Mouse (Mus musculus) liver, adult 2 months (tissue): Measurements from ENCODE around the gene Ttc8. TPM values are rescaled to one million over a fixed set of nuclear protein-coding genes. Genes with fewer than 3 reads are reported as not detected.
A peak's percentile ranks its signal among the peaks of the same experiment; 100 is the strongest.

ENCODE experiments used
- DNase-seq: peaks from one replicate; pipeline ENCODE4 v3.0.0-alpha.2; 2011; ENCODE audit warnings: low read depth, low spot score; ENCODE audit errors: extremely low read depth
- H3K27ac ChIP-seq: fragments of 200-500 bp; replicated peaks from 2 replicates; pipeline ENCODE4 v1.5.1; 2012; ENCODE audit warnings: low read depth, mild to moderate bottlenecking, control low read depth, inconsistent platforms, low read length; ENCODE audit not compliant: insufficient read depth
- H3K27me3 ChIP-seq: fragments of 200-500 bp; 2 replicates; pipeline ENCODE4 v1.6.1; 2012; ENCODE audit warnings: mild to moderate bottlenecking, moderate library complexity, low read length, inconsistent platforms; ENCODE audit not compliant: control insufficient read depth, insufficient read depth
- H3K36me3 ChIP-seq: fragments of 200-500 bp; 2 replicates; pipeline ENCODE4 v1.6.1; 2012; ENCODE audit warnings: low read length, inconsistent platforms; ENCODE audit not compliant: control insufficient read depth, insufficient read depth
- H3K4me1 ChIP-seq: fragments of 200-500 bp; 2 replicates; pipeline ENCODE4 v1.6.1; 2011; ENCODE audit warnings: low read length; ENCODE audit not compliant: control insufficient read depth, insufficient read depth
- H3K4me3 ChIP-seq: fragments of 200-500 bp; 2 replicates; pipeline ENCODE4 v1.5.1; 2011; ENCODE audit warnings: low read depth, mild to moderate bottlenecking, control low read depth, low read length, moderate library complexity; ENCODE audit not compliant: insufficient read depth
- H3K79me2 ChIP-seq: fragments of 200-500 bp; 2 replicates; pipeline ENCODE4 v1.6.1; 2012; ENCODE audit warnings: inconsistent platforms, mild to moderate bottlenecking, low read length, moderate library complexity; ENCODE audit not compliant: control insufficient read depth, insufficient read depth
- H3K9ac ChIP-seq: fragments of 200-500 bp; 2 replicates; pipeline ENCODE4 v1.6.1; 2012; ENCODE audit warnings: low read depth, mild to moderate bottlenecking, control low read depth, inconsistent platforms, low read length
- CTCF ChIP-seq: fragments of 200-500 bp; IDR thresholded peaks from 2 replicates; pipeline ENCODE4 v1.5.1; 2011; ENCODE audit warnings: low read depth, low read length, control low read depth
- POLR2A ChIP-seq: fragments of 200-500 bp; IDR thresholded peaks from 2 replicates; pipeline ENCODE4 v1.6.1; 2011; ENCODE audit warnings: low read length, control low read depth; ENCODE audit not compliant: insufficient read depth; ENCODE audit errors: extremely low read depth
- WGBS: fragments of 180-500 bp; shearing (Covaris S2); methylation state at CpG from one replicate; pipeline ENCODE4 v1.1.7; 2018; 5-methylcytosine and 5-hydroxymethylcytosine counted together
- polyA plus RNA-seq: library from polyadenylated mRNA; depleted of rRNA; stranded (reverse); fragments of >200 nt; gene quantifications from 2 replicates; pipeline ENCODE4 v1.2.3, GENCODE M21; 2012
- total RNA-seq: library from RNA; depleted of rRNA; stranded (reverse); fragments of >200 nt; gene quantifications from 2 replicates; pipeline ENCODE4 v1.2.3, GENCODE M21; 2014

The Ttc8 gene
- total and polyA plus RNA-seq, 2 experiments = 6.5 to 6.9 TPM

DNA sequence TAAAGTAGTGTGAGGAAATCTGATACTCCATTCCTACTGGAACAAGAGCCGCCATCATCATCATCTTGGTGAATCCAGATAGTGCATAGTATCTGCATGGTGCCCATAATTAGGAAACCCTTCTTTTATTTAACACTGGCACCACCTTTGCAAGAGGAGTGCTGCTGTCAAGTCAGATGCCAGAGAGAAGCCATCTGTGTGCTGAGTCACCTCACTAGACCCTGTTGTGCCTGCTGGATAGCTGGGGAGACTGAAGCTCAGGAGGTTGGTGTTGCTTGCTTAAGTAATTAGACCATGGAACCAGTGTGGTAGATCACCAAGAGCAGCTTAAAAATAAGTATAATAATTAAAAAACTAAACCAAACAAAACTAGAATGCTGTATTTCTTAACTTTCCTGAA, 75.5 kb downstream of the Ttc8 start:
- H3K27me3 ChIP-seq = no peaks in the 10 kb centered on the region
- WGBS = 95% methylated on average over 1 of the region's 1 CpGs
- H3K27ac ChIP-seq = no peak overlapping the region
- no peak overlapping the region for H3K9ac ChIP-seq
- DNase-seq = no peak
- H3K79me2 ChIP-seq = no peaks in the 10 kb centered on the region
- H3K4me1 ChIP-seq = no peaks in the 10 kb centered on the region
- H3K4me3 ChIP-seq = no peak overlapping the region
- TF ChIP-seq CTCF = no peak
- TF ChIP-seq POLR2A = no peak
- no peaks in the 10 kb centered on the region for H3K36me3 ChIP-seq

DNA sequence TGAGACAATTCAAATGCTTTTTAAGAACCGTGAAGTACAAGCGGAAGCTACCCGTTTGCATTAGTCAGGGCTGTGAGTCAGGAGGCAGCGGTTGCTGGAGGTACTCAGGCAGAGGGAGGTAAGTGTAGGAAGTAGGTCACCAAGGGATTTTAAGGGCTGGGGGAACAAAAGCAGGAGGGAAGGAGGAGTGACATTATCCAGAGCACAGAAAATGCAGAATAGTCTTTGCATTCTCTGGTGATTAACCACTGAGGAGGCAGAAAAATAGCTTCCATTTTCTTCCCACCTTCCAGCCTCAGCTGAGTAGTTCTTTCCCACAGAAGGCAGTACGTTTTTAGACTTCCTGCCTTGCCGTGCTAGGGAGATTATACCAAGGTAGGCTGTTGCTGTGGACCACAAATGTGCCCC, 76.2 kb downstream of the Ttc8 start:
- no peak overlapping the region for H3K9ac ChIP-seq
- no peak for TF ChIP-seq CTCF
- TF ChIP-seq POLR2A = no peak
- no peak overlapping the region for H3K27ac ChIP-seq
- 58% methylated on average over 6 of the region's 6 CpGs for WGBS
- DNase-seq = no peak
- H3K79me2 ChIP-seq = no peaks in the 10 kb centered on the region
- no peaks in the 10 kb centered on the region for H3K4me1 ChIP-seq
- H3K27me3 ChIP-seq = no peaks in the 10 kb centered on the region
- no peaks in the 10 kb centered on the region for H3K36me3 ChIP-seq
- no peak overlapping the region for H3K4me3 ChIP-seq

DNA sequence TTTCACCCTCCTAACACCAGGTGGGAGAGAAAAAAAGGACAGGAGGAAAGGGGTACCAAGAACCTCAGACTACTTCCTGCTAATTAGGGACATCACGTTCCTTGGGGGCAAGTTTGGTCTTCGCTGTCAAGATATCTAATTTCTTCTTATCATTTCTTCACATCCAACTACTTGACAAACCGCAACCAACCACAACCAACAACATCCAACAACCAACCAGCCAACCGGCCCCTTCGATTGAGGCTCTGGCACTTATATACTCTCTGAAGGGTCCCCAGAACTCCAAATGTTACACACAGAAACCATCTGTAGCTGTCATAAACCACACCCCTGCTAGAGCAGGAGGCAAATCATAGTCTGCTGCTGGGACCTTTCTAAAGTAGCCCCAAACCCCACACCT, 76.7 kb downstream of the Ttc8 start:
- no peaks in the 10 kb centered on the region for H3K79me2 ChIP-seq
- H3K9ac ChIP-seq = no peak overlapping the region
- no peak for DNase-seq
- H3K27ac ChIP-seq = no peak overlapping the region
- 91% methylated on average over 5 of the region's 5 CpGs for WGBS
- no peak overlapping the region for H3K4me3 ChIP-seq
- H3K4me1 ChIP-seq = no peaks in the 10 kb centered on the region
- no peaks in the 10 kb centered on the region for H3K36me3 ChIP-seq
- no peak for TF ChIP-seq POLR2A
- TF ChIP-seq CTCF = no peak
- no peaks in the 10 kb centered on the region for H3K27me3 ChIP-seq

DNA sequence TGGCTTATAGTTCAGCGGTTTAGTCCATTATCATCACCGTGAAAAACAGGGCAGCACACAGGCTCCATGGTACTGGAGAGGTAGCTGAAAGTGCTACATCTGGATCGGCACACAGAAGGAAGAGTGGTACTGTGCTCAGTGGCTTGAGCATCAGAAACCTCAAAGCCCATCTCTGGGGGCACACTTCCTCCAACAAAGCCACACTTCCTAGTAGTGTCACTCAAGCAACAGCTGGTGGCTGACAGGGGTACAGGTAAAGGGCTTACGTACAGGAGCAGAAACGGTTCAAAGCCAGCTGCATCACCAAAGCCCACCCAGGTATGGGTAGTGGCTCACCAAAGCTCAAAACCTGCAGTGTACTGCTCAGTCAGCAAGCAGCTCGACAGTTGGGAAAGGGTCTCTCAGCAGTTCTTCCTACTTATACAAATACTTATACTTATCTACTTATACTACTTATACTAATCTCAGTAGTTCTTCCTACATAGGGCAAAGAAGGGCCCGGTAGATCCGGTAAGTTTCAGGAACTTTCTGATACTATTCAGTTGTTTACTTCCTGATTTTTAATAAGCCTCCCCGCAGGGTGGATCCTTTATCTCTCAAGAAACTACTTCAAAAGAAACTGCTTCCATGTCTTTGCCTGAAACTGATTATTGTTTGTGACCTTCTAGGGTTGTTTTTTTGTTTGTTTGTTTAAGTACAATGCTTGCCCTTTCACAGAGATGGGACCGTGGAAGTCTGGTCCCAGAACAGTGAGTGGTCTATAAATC, 78.5 kb downstream of the Ttc8 start:
- Histone ChIP-seq H3K79me2 (no peaks in the 10 kb centered on the region), H3K4me1 (no peaks in the 10 kb centered on the region), H3K27me3 (no peaks in the 10 kb centered on the region), H3K36me3 (no peaks in the 10 kb centered on the region), H3K9ac (no peak overlapping the region), H3K27ac (no peak overlapping the region), H3K4me3 (no peak overlapping the region)
- WGBS = 79% methylated on average over 10 of the region's 10 CpGs
- TF ChIP-seq CTCF = no peak
- TF ChIP-seq POLR2A = no peak
- no peak for DNase-seq

DNA sequence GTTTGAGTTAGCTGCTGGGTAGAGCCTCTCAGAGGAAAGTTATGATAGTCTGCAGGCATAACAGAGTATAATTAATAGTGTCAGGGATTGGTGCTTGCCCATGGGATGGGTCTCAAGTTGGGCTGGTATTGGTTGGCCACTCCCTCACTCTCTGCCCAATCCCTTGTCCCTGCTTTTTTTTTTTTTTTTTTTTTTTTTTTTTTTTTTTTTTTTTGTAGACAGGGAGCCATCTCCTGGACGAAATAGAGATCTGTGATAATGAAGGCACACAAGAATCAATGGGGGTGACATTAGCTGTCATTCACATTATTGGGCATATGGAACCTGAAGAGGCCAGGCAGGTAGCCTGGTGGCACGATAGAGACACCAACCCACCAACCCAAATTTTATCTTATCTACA, 79.9 kb downstream of the Ttc8 start:
- peak; percentile 26 for DNase-seq
- Histone ChIP-seq H3K27ac (no peak overlapping the region), H3K36me3 (no peaks in the 10 kb centered on the region), H3K4me3 (no peak overlapping the region), H3K79me2 (no peaks in the 10 kb centered on the region), H3K27me3 (no peaks in the 10 kb centered on the region), H3K9ac (no peak overlapping the region), H3K4me1 (no peaks in the 10 kb centered on the region)
- TF ChIP-seq POLR2A (no peak), CTCF (no peak)
- 52% methylated on average over 2 of the region's 2 CpGs for WGBS

DNA sequence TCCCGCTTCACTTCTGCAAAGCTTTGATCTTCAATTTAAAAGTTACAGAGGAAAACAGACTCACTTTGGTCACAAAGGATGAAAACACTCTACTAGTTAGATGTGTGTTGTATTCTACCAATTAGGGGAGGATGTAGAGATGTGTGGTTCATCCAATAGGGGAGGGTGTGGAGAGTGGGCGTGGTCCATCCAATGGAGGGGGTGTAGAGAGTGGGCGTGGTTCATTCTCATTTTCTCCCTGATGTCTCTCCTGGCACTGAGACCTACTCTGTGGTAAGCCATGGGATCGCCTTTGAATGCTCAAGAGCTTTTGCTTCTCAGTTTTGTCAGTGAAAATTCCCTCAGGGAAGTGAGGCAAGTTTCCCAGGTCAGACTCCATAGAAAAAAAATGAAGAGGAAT, 82.7 kb downstream of the Ttc8 start:
- Histone ChIP-seq H3K4me1 (no peaks in the 10 kb centered on the region), H3K27me3 (no peaks in the 10 kb centered on the region), H3K27ac (no peak overlapping the region), H3K9ac (no peak overlapping the region), H3K4me3 (no peak overlapping the region), H3K36me3 (no peaks in the 10 kb centered on the region), H3K79me2 (no peaks in the 10 kb centered on the region)
- TF ChIP-seq POLR2A = no peak
- no peak for TF ChIP-seq CTCF
- WGBS = 63% methylated on average over 4 of the region's 4 CpGs
- no peak for DNase-seq
